Comparison of ENCODE assay signal across 8 mouse cellular contexts in the genomic region with DNA sequence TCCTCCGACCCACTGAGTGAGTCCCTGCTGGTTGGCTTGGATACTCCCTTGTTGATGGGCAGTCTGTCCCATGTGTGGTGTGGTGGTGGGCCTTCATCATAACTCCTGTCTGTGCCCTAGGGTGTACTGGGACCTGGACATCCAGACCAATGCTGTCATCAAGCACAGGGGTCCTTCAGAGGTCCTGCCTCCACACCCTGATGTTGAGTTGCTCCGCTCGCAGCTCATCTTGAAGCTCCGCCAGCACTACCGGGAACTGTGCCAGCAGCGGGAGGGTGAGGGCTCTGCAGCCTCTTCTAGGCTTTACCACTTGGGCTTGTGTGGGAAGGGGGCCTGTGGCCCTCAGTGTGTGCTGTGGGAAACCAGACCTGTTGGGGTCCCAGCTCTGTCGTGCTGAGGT. TPM values are rescaled to one million over a fixed set of nuclear protein-coding genes. Genes with fewer than 3 reads are reported as not detected.
A peak's percentile ranks its signal among the peaks of the same experiment; 100 is the strongest.
DNase-seq lines count a peak whose midpoint lies in the region; ATAC-seq lines count a peak whose summit lies in the region.

No protein-coding gene starts in this region.

- no peaks in the 10 kb centered on the region for H3K9me3 ChIP-seq in lung, embryonic 15.5 days
- H3K9me3 ChIP-seq in liver, embryonic 12.5 days (replicated peaks), result no peaks in the 10 kb centered on the region

- H3K9ac ChIP-seq in lung, embryonic 15.5 days, result peak overlapping the region; percentile 17; the same call in 1 of the 2 replicates
- H3K9ac ChIP-seq in liver, embryonic 12.5 days, result no peak overlapping the region

- no peak overlapping the region for H3K4me2 ChIP-seq in lung, embryonic 15.5 days
- no peak overlapping the region for H3K4me2 ChIP-seq in liver, embryonic 12.5 days

- ATAC-seq in frontal cortex, adult (ENCODE audit: low TSS enrichment), result peak; percentile 40; the same call in 1 of the 2 replicates
- peak; percentile 58; the same call in 1 of the 2 replicates for ATAC-seq in lung, embryonic 15.5 days (ENCODE audit: borderline replicate concordance, extremely low read depth, low FRiP score, low TSS enrichment)
- ATAC-seq in liver, embryonic 12.5 days, result no peak

- intact Hi-C loops in heart, postnatal 25 days (cut with DNase I), result no loop called here

- H3K4me3 ChIP-seq in lung, embryonic 15.5 days, result no peak overlapping the region
- H3K4me3 ChIP-seq in liver, embryonic 12.5 days, result no peak overlapping the region

- 25% methylated on average over 7 of the region's 7 CpGs for WGBS in lung, embryonic 15.5 days
- WGBS in liver, embryonic 12.5 days (ENCODE audit: insufficient replicate concordance), result 81% methylated on average over 7 of the region's 7 CpGs

- no peaks in the 10 kb centered on the region for H3K27me3 ChIP-seq in lung, embryonic 15.5 days
- H3K27me3 ChIP-seq in liver, embryonic 12.5 days (replicated peaks), result no peaks in the 10 kb centered on the region

- H3K36me3 ChIP-seq in lung, embryonic 15.5 days, result peaks cover 79% of the 10 kb centered on the region
- peaks cover 83% of the 10 kb centered on the region for H3K36me3 ChIP-seq in liver, embryonic 12.5 days

- DNase-seq in heart, adult 18-20 months, result peak; percentile 68 to 90
- DNase-seq in heart, postnatal 25 days (ENCODE audit: low spot score), result no peak
- peak; percentile 64 to 77 for DNase-seq in adrenal gland, adult 18-20 months (ENCODE audit: low spot score in 2 of 2)
- DNase-seq in kidney, postnatal 25 days, result peak; percentile 76 to 77
- no peak for DNase-seq in thymus, postnatal 4 days

- peak overlapping the region; percentile 57; the same call in 1 of the 2 replicates for H3K27ac ChIP-seq in lung, embryonic 15.5 days
- H3K27ac ChIP-seq in liver, embryonic 12.5 days, result no peak overlapping the region

- H3K4me1 ChIP-seq in lung, embryonic 15.5 days, result peaks cover 15% of the 10 kb centered on the region
- H3K4me1 ChIP-seq in liver, embryonic 12.5 days, result peaks cover 10% of the 10 kb centered on the region

RNA-seq across cellular contexts. Expression of a gene that starts 6.7 kb away (rescaled TPM):
- 10 to 100 TPM; 27.3 to 30.5 TPM for total RNA-seq in heart, adult 18-20 months (2021)
- 10 to 100 TPM; 27.5 to 34.6 TPM for total RNA-seq in heart, postnatal 25 days (2021)
- total RNA-seq in adrenal gland, adult 18-20 months (2021), result 10 to 100 TPM; 35.1 to 48.6 TPM
- polyA plus RNA-seq in lung, embryonic 15.5 days (2015; fragmentation: Nextera tagmentation; extraction: Ambion mirVana), result 74.4 and 75.2 TPM in 2 replicates
- polyA plus RNA-seq in liver, embryonic 12.5 days (2016; fragmentation: Nextera tagmentation; extraction: Ambion mirVana), result 48.6 and 51.5 TPM in 2 replicates

RNA-seq across cellular contexts. Expression of a gene that starts 25.8 kb away (rescaled TPM):
- total RNA-seq in heart, adult 18-20 months (2021), result 1 to 10 TPM; 6.8 to 7.7 TPM
- 1 to 10 TPM; 8.6 to 9.2 TPM for total RNA-seq in heart, postnatal 25 days (2021)
- 10 to 100 TPM; 20.9 to 22.4 TPM for total RNA-seq in adrenal gland, adult 18-20 months (2021)
- polyA plus RNA-seq in lung, embryonic 15.5 days (2015; fragmentation: Nextera tagmentation; extraction: Ambion mirVana), result 12.4 and 13.2 TPM in 2 replicates
- 10.5 and 11.2 TPM in 2 replicates for polyA plus RNA-seq in liver, embryonic 12.5 days (2016; fragmentation: Nextera tagmentation; extraction: Ambion mirVana)

RNA-seq across cellular contexts. Expression of a gene that starts 28.3 kb away (rescaled TPM):
- 10 to 100 TPM; 37.7 to 39.3 TPM for total RNA-seq in heart, adult 18-20 months (2021)
- total RNA-seq in heart, postnatal 25 days (2021), result 10 to 100 TPM; 35.9 to 37.5 TPM
- total RNA-seq in adrenal gland, adult 18-20 months (2021), result 10 to 100 TPM; 22.5 to 55.9 TPM
- polyA plus RNA-seq in lung, embryonic 15.5 days (2015; fragmentation: Nextera tagmentation; extraction: Ambion mirVana), result 149 and 169 TPM in 2 replicates
- 8.4 and 8.7 TPM in 2 replicates for polyA plus RNA-seq in liver, embryonic 12.5 days (2016; fragmentation: Nextera tagmentation; extraction: Ambion mirVana)

RNA-seq across cellular contexts. Expression of a gene that starts 52.5 kb away (rescaled TPM):
- total RNA-seq in heart, adult 18-20 months (2021), result 10 to 100 TPM; 50.5 to 55.8 TPM
- 10 to 100 TPM; 39.9 to 44.6 TPM for total RNA-seq in heart, postnatal 25 days (2021)
- total RNA-seq in adrenal gland, adult 18-20 months (2021), result 1 to 10 TPM; 1.4 to 1.7 TPM
- 6.6 and 7.5 TPM in 2 replicates for polyA plus RNA-seq in lung, embryonic 15.5 days (2015; fragmentation: Nextera tagmentation; extraction: Ambion mirVana)
- 2.1 and 2.2 TPM in 2 replicates for polyA plus RNA-seq in liver, embryonic 12.5 days (2016; fragmentation: Nextera tagmentation; extraction: Ambion mirVana)

RNA-seq across cellular contexts. Expression of a gene that starts 53.1 kb away (rescaled TPM):
- 10 to 100 TPM; 80.8 to 98.1 TPM for total RNA-seq in heart, adult 18-20 months (2021)
- 100 to 1,000 TPM in 1 of 2 experiments, 10 to 100 TPM in 1; 90.9 to 108 TPM for total RNA-seq in heart, postnatal 25 days (2021)
- 100 to 1,000 TPM; 103 to 106 TPM for total RNA-seq in adrenal gland, adult 18-20 months (2021)
- 131 and 139 TPM in 2 replicates for polyA plus RNA-seq in lung, embryonic 15.5 days (2015; fragmentation: Nextera tagmentation; extraction: Ambion mirVana)
- 66.7 and 69.3 TPM in 2 replicates for polyA plus RNA-seq in liver, embryonic 12.5 days (2016; fragmentation: Nextera tagmentation; extraction: Ambion mirVana)

Comparison
In these comparisons a context has a peak if more than half of its experiments do, and no peak if none do; other contexts are left out.
1. DNase-seq: peak in heart, adult 18-20 months (2 of 2), adrenal gland, adult 18-20 months (2 of 2) and kidney, postnatal 25 days (2 of 2); none in heart, postnatal 25 days (single experiment) and thymus, postnatal 4 days (single experiment).